Mouse (Mus musculus) layer of hippocampus, postnatal 25 days (tissue): Measurements from ENCODE around the gene Srsf5. TPM values are rescaled to one million over a fixed set of nuclear protein-coding genes. Genes with fewer than 3 reads are reported as not detected.
A peak's percentile ranks its signal among the peaks of the same experiment; 100 is the strongest.
"Not testable (repeated sequence)": the region's sequence is repeated elsewhere in the genome, so short reads cannot be mapped to it uniquely, and the experiment has no call there.

ENCODE experiments used
- DNase-seq, 2 experiments: peaks; one replicate each; pipeline ENCODE4 v3.0.0; 2022; ENCODE audit warnings: mixed read lengths in 2 of 2, low spot score in 1 of 2; ENCODE audit errors: extremely low spot score in 1 of 2
- total RNA-seq, 2 experiments: library from RNA; stranded (reverse); gene quantifications; 2 replicates each; pipeline ENCODE4 v1.2.3; 2021

The Srsf5 gene
- total RNA-seq, 2 experiments from 2014 or later = 240 to 377 TPM

- DNase-seq = peak; percentile 85 to 94
These were observed 672 bp downstream of the Srsf5 start for GRCm38 (mm10) chr12:80945996-80946355.

- DNase-seq = no peak
These were observed 2.9 kb downstream of the Srsf5 start for GRCm38 (mm10) chr12:80948202-80948601.

GRCm38 (mm10) chr12:80949603-80950002 lies 4.3 kb downstream of the Srsf5 start:
- not testable (repeated sequence) for DNase-seq

GRCm38 (mm10) chr12:80951640-80952219 lies 6.4 kb downstream of the Srsf5 start:
- no peak for DNase-seq

DNA sequence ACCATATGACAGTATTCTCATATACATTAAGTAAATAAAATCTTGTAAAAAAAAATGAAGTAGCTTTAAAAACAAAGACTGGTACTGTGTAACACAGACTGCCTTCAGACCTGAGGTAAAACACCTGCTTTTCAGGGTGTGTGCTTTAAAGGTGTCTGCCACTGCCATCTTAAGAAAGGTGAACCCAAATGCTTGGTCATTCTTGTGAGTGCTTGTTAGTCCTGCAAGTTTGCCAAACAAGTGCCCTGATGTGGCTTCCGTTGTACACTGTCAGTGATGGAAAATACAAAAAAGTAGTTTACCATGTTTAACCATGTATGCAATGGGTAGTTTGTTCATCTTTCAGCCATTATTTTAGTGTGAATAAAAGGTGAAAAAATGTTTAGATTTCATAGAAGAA lies 7.2 kb downstream of the Srsf5 start:
- DNase-seq = no peak

- DNase-seq = no peak
These were observed 10.7 kb downstream of the Srsf5 start for GRCm38 (mm10) chr12:80956039-80956438.

DNA sequence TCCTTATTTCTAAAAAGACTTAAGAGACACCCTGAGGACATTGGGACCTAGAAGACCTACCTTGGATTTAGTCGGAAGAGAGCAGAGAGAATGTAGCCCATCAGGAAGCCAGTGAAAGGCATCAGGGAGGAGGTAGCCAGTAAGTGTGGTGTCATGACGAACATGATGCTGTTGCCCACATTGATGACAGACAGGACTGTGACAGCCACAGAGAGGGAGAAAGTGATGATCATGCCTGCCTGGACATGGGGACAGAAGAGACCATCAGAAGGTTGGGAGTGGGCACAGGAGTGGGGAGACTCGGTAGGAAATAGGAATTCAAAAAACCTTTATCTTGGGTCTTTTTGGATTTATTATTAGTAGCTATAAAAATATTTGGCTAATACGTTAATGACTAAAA lies 12.7 kb downstream of the Srsf5 start:
- DNase-seq = no peak

DNA sequence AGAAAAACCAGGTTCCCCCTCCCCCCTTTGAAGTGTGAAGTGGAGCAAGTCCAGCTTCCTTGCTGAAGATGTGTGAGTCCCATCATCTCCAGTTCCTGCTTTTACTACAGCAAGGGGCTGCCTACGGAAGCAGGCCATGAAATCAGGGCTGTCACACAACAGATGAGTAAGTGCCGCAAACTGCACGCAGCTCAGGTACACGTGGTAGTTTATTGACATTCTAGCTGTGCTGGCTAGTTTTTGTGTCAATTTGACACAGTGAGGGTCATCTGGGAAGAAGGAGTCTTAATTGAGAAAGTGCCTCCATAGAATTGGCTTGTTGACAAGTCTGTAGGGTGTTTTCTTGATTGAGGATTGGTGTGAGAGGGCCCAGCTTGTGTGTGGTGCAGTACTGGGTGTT lies 17.3 kb downstream of the Srsf5 start:
- no peak for DNase-seq

GRCm38 (mm10) chr12:80966059-80966838 lies 20.9 kb downstream of the Srsf5 start:
- no peak for DNase-seq

DNA sequence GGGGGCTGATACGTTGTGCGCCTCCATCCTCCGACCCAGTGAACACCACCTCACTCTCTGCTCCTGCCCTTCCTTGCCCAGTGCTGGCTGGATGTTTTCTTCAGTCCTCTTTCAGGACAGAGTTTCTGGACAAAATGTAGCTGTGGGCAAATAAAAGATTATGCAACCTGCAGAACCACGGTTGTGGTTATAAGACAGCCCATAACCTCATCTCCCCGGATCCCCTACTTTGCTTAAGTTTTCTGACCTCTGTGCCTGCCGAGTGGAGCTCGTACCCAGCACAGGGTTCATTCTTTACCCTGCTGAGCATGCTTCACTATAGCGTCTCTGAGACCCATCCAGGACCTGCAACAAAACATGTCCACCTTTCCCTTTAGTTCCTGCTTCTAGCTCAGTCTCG lies 22.6 kb downstream of the Srsf5 start:
- DNase-seq = no peak

DNA sequence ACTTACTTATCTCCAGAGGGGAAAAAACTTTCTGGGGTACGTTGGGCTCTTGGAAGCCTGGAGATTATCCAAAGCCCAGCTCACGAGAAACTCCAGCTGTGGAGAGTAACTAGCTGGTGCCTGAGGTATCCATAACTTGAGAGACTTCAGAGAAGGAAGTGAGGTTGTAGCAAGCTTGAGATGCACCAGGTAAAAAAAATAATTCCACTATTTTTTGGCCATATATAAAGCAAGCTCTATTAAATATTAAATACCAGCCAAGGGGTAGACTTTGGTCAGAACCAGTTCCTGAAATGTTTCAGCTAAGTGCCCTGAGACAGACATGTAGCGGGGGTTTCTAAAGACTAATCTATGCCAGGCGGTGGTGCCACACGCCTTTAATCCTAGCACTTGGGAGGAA lies 23.3 kb downstream of the Srsf5 start, which contains the start of gene Slc10a1:
TSS of gene Slc10a1 (minus strand) at position 101 of the 400 bp plus-strand sequence.
- no peak for DNase-seq

DNA sequence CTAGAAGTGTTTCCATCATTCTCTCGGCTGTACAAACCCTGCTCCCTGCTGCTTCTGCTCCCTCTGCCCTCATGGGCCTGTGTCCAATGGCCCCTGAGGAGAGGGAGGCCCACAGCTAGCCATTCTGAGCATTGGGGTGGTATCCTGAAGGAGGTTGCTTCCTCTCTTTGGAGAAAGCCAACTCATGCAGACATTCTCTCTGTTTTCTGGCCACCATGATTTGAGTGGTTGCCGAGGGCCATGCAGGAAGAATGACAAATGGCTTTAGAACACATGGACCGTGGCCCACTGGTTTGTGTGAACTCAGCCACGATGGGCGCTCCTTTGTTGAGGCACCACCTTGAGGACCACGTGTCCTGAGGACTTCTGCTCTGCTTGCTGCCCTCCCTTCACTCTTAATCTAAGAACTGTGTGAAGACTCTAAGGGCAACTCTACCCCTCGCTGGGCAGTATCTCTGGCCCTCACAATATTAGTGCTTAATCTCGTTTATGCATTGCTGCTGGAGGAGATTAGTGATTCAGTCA lies 24.9 kb downstream of the Srsf5 start:
- DNase-seq = no peak

- no peak for DNase-seq
These were observed 26.5 kb downstream of the Srsf5 start for GRCm38 (mm10) chr12:80971756-80972155.

GRCm38 (mm10) chr12:80975939-80976671 lies 30.8 kb downstream of the Srsf5 start:
- DNase-seq = no peak

DNA sequence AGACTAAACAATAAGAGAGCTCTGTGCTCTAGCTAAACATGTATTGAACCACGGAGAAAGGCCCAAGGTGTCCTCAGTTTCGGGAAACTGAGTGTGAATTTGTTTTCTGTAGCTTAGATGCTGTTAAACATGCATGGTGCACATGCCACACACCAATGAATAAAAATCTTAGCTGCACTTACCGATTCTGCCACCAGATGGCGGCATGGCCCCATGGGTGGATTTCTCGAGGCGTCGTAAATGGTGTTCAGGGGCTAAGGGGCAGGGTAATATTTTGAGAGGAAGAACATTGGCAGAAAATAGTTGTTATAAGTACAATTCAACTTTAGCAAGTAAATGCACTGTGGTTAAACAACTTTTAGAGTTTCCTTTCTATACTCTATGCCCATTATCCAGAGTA lies 37.0 kb downstream of the Srsf5 start:
- DNase-seq = peak; percentile 84 to 95

GRCm38 (mm10) chr12:80983695-80984094 lies 38.4 kb downstream of the Srsf5 start:
- DNase-seq = no peak

- DNase-seq = no peak
These were observed 41.3 kb downstream of the Srsf5 start for GRCm38 (mm10) chr12:80986628-80987027.

DNA sequence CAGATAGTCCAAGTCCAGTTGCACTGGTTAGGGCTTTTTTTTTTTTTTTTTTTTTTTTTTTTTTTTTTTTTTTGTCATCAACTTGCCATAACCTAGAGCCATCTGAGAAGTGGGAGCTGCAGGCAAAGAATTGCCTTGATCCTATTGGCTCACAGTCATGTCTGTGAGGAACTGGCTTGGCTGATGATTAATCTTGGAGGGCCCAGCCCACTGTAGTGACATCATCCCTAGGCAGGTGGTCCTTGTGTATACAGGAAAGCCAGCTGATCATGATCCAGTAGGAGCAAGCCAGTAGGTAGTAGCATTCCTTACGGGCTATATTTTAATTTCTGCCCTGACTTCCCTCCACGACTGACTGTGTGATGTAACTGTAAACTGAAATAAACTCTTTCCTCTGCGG lies 43.0 kb downstream of the Srsf5 start:
- no peak for DNase-seq

GRCm38 (mm10) chr12:80990901-80991445 lies 45.7 kb downstream of the Srsf5 start:
- DNase-seq = no peak

DNA sequence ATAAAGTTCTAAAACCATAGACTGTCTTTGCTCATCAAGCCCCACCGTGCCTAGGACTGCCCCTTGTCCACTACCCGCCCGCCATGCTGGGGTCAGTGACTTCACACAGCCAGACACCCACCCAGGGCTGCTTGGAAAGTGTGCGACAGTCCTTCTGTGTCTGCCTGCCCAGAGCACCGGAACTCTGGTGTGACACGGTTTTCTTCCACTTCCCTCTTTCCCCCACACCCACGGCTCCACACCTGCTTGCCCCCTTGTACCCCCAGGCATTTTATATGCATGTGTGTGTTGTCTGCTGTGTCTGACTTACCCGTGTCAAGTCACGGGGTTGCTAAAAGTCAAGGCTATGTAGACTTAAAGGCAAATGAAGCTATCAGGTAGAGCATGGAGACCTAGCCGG lies 46.5 kb downstream of the Srsf5 start:
- DNase-seq = no peak

GRCm38 (mm10) chr12:80992540-80993122 lies 47.3 kb downstream of the Srsf5 start:
- DNase-seq = no peak
